Mouse (Mus musculus) Muller cell, postnatal 12 days (primary cell): Measurements from ENCODE around the gene Adgrf2.

ENCODE experiments used
- DNase-seq: peaks from one replicate; pipeline ENCODE4 v3.0.0-alpha.2; 2015; ENCODE audit errors: inconsistent ontology term

Gene Adgrf2

DNA sequence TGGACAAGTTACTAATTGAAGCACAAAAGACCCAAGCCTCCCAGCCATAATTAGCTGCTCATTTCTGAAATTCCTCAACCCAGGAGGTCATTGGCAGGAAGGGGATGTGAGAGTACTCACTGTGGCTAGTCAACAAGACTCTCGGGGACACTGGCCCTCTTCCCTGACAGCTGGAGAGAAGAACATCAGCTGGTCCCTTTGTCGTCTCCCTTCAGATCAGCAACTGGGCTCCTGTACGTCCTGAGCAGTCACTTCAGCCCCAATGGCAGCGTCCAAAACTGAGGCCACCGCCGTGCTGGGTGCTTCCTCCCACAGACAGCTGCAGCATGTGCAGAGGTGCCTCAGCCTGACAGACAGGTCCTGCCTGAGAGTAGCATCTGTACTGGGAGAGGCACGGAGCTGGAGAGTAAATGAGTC lies at the start of gene Adgrf2:
Gene Adgrf2, minus strand, starts transcription at position 379 of the 417 bp plus-strand sequence.
- DNase-seq, result peak; percentile 94

DNA sequence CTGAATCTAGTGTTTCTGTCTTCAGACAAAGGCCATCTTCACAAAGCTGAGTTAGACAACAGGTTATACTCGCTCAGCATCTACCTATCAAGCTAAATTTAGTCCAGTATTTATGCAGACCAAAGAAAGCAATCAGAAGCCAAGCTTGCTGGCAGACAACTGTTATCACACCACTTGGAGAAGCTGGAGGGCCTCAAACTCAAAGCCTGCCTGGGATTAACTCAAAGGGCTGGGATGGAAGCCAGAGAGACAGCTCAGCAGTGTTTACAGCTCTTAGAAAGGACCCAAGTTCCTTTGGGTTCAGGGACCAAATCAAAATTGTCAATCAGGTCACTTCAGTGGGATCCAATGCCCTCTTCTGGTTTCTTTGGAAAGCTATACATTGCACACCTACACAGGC lies 48.8 kb upstream of the Adgrf2 start:
- DNase-seq, result no peak

DNA sequence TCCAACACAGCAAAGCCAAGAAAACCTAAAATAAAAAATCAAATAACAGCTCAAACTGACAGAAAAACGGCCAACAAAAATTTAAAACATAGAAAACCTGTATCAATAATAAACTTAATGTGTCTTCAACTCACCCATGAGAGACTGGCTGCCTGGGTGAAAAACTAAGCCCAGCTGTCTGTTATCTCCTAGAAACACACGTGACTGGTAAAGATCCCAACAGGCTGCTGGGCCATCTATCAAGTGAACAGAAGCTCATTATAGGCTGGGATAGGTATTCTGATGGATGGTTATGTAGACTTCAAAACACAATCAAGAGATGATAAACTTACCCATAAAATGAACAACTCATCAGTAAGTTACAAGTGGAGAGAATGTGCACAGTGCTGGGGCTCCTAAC lies 47.7 kb upstream of the Adgrf2 start:
- no peak for DNase-seq

DNA sequence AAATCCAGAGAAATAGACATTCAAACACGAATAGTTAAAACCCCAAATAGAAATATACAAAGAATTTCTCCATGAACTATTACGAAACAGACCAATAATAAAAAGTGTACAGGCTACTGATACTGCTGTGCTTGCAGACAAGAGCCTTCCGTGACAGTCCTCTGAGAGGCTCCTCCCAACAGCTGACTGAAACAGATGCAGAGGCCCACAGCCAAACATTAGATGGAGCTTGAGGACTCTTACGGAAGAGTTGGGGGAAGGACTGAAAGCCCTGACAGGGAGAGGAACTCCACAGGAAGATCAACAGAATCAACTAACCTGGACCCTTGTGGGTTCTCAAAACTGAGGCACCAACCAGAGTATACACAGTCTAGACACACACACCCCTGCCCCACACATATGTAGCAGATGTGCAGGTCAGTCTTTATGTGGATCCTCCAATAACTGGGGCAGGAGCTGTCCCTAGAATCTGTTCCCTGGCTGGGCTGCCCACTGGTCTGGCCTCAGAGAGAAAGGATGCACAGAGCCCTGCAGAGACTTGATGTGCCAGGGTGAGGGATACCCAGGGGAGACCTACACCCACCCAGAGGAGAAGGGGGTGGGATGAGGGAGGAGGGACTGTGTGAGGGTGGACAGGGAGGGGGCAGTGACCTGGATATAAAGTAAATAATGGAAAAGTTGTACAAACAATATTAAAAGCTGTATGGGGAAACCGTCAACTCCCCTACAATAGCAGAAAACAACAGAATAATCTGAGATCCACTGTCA lies 46.9 kb upstream of the Adgrf2 start:
- no peak for DNase-seq

DNA sequence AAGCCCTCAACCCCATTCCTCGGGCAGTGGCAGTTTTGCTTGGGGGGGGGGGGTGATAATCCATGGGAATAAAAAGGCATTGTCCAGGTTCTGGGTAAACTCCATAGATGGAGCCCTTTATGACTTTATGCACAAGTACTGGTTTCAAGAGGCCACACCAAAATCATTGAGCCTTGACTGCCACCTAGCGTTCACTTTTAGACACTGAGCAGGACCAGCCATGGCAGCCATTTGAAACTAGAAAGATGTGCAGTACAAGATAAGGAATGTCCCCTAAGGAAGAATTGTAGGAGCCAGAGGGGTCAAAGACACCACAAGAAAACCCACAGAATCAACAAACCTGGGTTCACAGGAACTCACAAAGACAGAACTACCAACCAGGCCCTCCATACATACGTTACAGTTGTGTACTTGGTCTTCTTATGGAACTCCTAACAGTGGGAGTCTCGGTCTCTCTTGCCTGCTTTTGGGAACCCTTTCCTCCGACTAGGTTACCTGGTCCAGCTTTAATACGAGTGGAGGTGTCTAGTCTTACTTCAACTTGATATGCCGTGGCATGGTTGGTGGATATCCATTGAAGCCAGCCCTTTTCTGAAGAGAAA lies 40.3 kb upstream of the Adgrf2 start:
- DNase-seq, result peak; percentile 62

DNA sequence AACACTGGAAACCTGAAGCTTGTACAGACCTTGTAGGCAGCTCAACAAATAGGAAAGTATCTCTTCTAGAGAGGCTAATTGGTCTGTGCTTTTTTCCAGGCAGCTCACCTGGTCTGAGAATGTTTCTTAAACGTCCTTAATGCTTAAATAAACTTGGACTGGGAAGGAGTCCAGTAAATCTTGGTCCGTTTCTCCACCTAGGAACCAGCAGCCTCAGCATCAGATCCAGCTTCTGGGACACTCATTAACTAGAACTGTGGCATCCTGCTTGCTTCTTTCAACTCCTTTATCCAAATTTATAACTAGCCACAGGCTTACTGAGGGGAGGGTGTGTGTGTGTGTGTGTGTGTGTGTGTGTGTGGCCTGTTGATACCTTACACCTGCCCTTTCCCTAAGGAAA lies 11.8 kb upstream of the Adgrf2 start:
- no peak for DNase-seq

DNA sequence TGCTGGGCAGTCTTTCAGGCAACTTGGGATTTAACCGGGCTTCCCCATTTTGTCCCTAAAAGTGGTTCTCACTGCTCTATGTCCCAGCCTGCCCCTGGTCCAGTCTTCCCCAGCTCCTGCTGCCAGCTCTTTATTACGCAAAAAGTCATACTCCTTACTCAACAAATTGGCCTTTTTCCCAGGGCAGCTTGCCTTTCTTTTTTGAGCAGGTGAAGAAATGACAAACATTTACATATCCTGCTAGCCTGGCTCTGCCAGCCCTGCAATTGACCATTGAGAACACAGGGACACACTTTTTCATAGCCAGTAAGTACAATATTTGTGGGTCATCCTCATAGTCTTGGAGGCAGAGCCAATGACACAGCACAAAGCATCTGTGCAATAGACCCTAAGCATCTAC lies 10.2 kb upstream of the Adgrf2 start:
- peak; percentile 39 for DNase-seq

DNA sequence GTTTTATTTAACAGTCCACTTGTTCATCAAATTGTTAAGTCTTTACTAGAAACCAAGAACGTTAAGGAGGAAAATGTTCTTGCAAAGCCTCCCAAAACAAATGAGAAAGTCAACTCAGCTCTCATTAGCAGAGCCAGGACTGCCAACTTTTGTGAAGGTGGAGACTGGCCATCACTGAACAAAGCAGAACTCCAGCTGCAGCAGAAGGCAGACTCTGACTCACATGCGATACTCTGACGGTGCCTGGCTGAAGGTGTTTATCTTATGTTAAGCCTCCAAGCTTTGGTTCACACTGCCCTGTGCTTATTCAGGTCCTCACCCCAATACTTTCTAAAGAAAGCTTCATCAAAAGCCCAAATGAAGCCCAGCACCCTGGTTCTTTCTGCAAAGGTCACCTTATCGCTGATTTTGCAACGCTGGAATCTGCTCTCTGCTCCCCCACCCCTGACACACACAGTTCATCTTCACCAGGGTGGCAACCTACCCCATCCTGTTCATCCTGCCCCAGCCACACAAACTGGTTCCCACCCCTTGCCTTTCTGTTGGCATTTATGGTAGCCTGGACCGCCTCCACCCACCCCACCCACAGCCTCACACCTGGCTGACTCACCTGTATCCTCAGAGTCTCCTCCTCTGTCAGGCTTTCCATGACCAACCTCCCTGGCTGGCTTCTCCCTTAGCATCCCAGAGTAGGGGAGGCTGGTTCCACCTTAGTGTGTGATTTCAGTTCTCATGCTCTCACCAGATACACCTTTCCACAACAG lies 3.9 kb upstream of the Adgrf2 start:
- DNase-seq, result no peak

DNA sequence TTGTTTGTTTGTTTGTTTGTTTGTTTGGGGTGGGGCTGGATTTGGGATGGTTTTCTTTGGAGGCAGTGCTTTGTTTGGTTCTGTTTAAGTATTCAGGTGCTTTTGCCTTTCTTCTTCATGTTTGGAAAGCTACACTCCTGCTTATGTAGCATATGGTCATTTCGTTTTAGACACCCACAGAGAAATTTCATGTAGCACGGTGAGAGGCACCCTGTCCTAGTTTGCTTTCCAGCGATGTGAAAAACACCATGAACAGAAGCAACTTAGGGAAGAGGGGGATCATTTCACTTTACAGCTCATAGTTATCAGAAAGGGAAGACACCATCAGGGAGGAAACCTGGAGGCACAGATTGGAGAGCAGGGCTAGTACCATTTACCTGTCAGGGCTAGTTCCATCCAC lies 844 bp upstream of the Adgrf2 start:
- no peak for DNase-seq

DNA sequence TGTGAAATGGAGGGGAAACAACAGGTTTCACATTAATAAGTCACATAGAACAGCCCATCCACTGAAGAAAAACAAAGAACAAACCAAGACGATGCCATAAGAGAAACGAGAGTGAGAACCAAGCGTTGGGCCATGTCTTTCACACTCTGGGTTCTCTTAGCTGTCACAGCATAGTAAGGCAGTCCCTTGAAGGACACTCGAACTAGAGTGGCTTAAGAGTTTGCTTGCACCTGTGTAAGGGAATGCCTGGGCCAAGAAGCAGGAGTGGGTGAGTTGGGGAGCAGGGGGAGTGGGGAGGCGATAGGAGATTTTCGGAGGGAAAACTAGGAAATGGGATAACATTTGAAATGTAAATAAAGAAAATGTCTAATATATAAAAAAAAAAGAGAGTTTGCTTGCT lies 3.2 kb downstream of the Adgrf2 start:
- DNase-seq, result no peak

DNA sequence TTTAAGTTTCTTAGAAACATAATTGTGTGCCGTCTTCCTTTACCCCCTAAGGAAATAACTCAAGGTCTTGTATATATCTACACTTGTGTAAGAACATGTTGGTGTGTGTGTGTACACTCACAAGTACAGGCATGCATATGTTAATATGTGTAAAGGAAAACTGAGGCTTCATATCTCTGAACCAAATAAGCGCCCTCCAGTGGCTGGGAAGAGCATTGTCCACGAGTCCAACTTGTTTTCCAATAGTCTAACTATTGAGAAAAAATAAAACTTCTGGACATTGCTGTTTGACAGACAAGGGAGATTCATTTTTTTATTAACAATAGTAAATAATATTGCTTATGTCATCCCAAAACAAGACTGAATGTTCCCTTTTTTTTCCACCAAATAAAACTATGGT lies 24.8 kb downstream of the Adgrf2 start:
- DNase-seq, result no peak

DNA sequence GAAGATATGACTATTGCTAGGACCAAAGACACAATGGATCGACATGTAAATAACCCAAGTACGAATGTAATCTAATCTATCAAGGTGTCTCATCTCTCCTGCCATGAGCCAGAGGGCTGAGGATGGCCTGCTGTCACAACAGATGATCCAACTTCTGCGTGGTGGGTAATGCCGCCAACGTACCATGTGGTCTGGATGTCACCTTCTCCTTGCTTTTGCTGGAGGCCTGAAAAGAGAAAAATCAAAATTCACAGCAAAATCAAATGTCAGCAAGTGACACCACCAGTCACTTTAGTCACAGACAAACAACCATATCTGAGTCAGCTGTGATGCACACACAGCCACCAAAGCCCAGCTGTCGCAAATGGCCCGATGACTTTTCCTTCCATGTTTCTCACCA lies 27.0 kb downstream of the Adgrf2 start:
- DNase-seq, result no peak

DNA sequence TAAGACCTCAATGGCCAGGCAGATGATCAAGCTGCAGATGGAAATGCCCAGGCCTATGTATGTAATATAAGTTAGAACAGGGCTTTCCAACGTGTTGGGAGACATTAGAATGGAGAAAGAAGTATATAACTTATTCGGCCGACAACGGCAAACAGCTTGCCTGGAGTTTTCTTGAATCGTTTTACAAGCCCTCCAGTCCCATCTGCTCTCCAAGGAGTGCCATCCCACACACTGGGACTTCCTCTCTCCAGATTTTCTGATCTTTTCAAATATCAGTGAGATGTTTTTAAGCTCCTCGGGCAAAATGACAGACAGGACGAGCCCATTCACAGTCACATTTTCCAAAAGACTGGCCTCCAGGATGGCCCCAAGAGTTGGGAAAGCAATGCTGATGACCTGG lies 31.3 kb downstream of the Adgrf2 start:
- DNase-seq, result no peak

DNA sequence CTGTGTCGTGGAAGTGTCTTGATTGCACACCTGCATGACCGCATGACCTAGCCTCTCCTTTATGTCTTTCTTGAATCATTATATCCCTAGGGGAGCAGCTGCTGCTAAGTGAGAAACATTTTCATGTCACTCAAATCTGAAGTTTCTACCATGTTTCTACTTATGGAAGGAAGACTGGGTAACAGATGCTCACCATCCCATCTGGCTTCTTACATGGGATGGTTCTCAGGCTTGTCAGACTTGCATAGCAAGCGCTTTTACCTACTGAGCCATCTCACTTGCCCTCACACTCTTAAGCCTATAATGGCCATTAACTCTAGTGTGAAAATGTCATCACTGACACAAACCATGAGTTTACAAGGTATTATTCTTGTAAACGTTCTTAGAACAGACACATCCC lies 36.4 kb downstream of the Adgrf2 start:
- no peak for DNase-seq

DNA sequence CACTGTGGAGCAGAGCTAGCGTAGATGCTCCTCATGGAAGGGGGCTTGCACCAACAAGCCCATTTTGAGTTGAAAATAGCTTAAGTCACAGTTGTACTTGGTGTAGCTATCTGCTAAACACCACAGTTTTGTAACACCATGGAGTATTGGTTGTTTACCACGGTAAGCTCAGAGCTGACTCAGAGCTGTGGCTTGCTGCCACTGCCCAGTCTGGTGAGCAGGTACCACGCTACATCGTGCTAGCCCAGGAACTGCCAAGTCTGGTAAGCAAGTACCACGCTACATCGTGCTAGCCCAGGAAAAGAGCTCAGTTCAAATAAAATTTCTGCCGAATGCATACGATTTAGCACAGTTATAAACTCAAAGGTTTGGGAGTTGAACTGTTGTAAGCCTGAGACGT lies 39.8 kb downstream of the Adgrf2 start:
- no peak for DNase-seq

DNA sequence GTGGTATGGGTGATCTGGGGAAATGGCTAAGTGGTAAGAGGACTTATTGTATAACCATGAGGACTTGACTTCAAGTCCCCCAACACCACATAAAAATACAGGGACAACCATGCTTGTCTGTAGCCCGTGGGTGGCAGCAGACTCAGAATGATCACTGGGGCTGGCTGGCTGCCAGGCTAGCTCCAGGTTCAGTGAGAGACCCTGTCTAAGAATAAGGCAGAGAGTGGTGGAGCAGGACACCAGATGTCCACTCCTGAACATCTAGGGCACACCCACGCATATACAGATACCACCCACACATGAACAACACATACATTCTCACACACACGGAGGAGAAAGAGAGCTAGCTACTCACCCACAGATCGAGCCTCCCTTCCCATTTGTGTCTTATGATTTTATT lies 47.2 kb downstream of the Adgrf2 start:
- no peak for DNase-seq

DNA sequence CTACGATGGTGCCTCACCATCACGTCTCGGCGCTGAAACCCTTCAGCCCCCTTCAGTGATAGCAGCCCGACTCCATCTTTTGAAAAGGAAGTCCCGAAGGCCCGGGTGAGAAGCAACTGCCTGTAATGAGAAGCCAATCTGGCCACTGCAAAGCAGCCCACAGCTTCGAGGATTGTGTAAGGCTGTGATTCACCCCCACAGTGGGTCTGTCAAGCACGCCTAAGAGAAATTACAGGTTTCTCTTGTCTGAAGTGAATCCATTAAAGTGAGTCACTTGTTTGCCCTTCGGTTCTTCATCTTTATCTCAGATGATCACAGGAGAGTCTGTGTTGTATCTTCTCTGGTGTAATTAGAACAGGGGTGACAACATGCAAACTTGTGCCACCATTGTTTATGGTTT lies 49.8 kb downstream of the Adgrf2 start, which contains the start of gene Adgrf4:
Gene Adgrf4, minus strand, starts transcription at position 149 of the 400 bp plus-strand sequence.
- DNase-seq, result no peak

DNA sequence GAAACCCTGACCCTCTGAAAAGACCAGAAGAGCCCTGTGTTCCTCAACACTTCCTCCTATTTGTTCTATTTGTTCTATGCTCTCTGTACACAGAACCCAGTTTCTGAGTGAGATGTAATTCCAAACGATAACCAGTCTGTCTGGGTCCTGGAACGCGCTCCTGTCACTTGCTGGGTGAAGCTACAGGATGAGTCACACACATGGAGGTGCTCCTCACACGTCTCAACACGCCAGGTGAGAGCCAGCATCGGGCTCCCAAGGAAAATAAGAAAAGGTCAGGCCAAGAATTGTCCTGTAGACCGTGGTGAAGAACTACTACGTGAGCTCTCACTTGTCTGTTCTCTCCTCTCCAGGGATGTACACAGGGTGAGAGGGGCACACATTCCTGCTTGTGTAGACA lies 51.4 kb downstream of the Adgrf2 start:
- no peak for DNase-seq
